Mouse (Mus musculus) hindbrain, embryonic 14.5 days (tissue): ENCODE measurements at regions not wholly inside any gene's neighbourhood (a gene's known extent, or its start where the extent isn't known, plus 50 kb on each side); places are given as distances from the start of the nearest gene placed in this dataset.

Experiments
- ATAC-seq: fragments of 200-750 bp; cut with Nextera tagmentation; 2 replicates; pipeline ENCODE4 v1.8.0; 2017; ENCODE audit warnings: moderate number of reproducible peaks, mild to moderate bottlenecking, moderate TSS enrichment, moderate library complexity; ENCODE audit not compliant: low FRiP score
- DNase-seq: peaks from one replicate; pipeline ENCODE4 v3.0.0-alpha.2; 2015; ENCODE audit warnings: low spot score
- H3K27ac ChIP-seq: fragments of 300-500 bp; sonication (generic); 2 replicates; pipeline ENCODE4 v1.5.1; 2014; ENCODE audit warnings: mild to moderate bottlenecking, moderate library complexity
- H3K27me3 ChIP-seq: fragments of 300-500 bp; sonication (generic); 2 replicates; pipeline ENCODE4 v1.6.1; 2014; ENCODE audit warnings: mild to moderate bottlenecking, low read length, mixed read lengths; ENCODE audit not compliant: control insufficient read depth, insufficient read depth
- H3K36me3 ChIP-seq: fragments of 300-500 bp; sonication (generic); replicated peaks from 2 replicates; pipeline ENCODE4 v1.6.1; 2014; ENCODE audit not compliant: control insufficient read depth, insufficient read depth
- H3K4me1 ChIP-seq: fragments of 300-500 bp; sonication (generic); replicated peaks from 2 replicates; pipeline ENCODE4 v1.6.1; 2014; ENCODE audit warnings: antibody characterized with exemption, low read length, mixed read lengths; ENCODE audit not compliant: control insufficient read depth, insufficient read depth
- H3K4me2 ChIP-seq: fragments of 300-500 bp; sonication (generic); replicated peaks from 2 replicates; pipeline ENCODE4 v1.6.1; 2014; ENCODE audit warnings: mild to moderate bottlenecking, moderate library complexity
- H3K4me3 ChIP-seq: fragments of 300-500 bp; sonication (generic); replicated peaks from 2 replicates; pipeline ENCODE4 v1.5.1; 2014; ENCODE audit warnings: mild to moderate bottlenecking, low read length
- H3K9ac ChIP-seq: fragments of 300-500 bp; sonication (generic); 2 replicates; pipeline ENCODE4 v1.6.1; 2014
- H3K9me3 ChIP-seq: fragments of 300-500 bp; sonication (generic); 2 replicates; pipeline ENCODE4 v1.6.1; 2016; ENCODE audit warnings: low read length; ENCODE audit not compliant: control insufficient read depth
- WGBS: fragments of 180-500 bp; shearing (Covaris S2); extraction: QIAGEN DNeasy Blood & Tissue Kit; methylation state at CpG from one replicate; pipeline ENCODE4 v1.1.7; 2014; 5-methylcytosine and 5-hydroxymethylcytosine counted together

GRCm38 (mm10) chrX:14592793-14593192, 381.8 kb downstream of the H2al1n start:
- H3K4me2 ChIP-seq = no peak overlapping the region
- ATAC-seq (no peak), DNase-seq (no peak)
- H3K27me3 ChIP-seq = no peaks in the 10 kb centered on the region
- no peaks in the 10 kb centered on the region for H3K4me1 ChIP-seq
- no peaks in the 10 kb centered on the region for H3K9me3 ChIP-seq
- H3K27ac ChIP-seq = no peak overlapping the region
- no peak overlapping the region for H3K9ac ChIP-seq
- 52% methylated on average over 1 of the region's 1 CpGs for WGBS
- H3K4me3 ChIP-seq = no peak overlapping the region
- no peaks in the 10 kb centered on the region for H3K36me3 ChIP-seq

- Histone ChIP-seq H3K27ac (no peak overlapping the region), H3K4me3 (no peak overlapping the region), H3K27me3 (no peaks in the 10 kb centered on the region), H3K9me3 (no peaks in the 10 kb centered on the region), H3K4me2 (no peak overlapping the region), H3K4me1 (no peaks in the 10 kb centered on the region), H3K36me3 (no peaks in the 10 kb centered on the region), H3K9ac (no peak overlapping the region)
- no peak for DNase-seq
- no peak for ATAC-seq
These were observed 385.9 kb downstream of the H2al1n start for GRCm38 (mm10) chrX:14596799-14597198.

GRCm38 (mm10) chrX:14601916-14602315, 391.0 kb downstream of the H2al1n start:
- H3K9me3 ChIP-seq = no peaks in the 10 kb centered on the region
- H3K4me2 ChIP-seq = no peak overlapping the region
- H3K4me3 ChIP-seq = no peak overlapping the region
- ATAC-seq = no peak
- DNase-seq = no peak
- no peaks in the 10 kb centered on the region for H3K36me3 ChIP-seq
- no peaks in the 10 kb centered on the region for H3K27me3 ChIP-seq
- WGBS = 88% methylated on average over 2 of the region's 2 CpGs
- no peak overlapping the region for H3K27ac ChIP-seq
- no peaks in the 10 kb centered on the region for H3K4me1 ChIP-seq
- H3K9ac ChIP-seq = no peak overlapping the region

GRCm38 (mm10) chrX:14609196-14609595, 398.2 kb downstream of the H2al1n start:
- H3K36me3 ChIP-seq = no peaks in the 10 kb centered on the region
- H3K27ac ChIP-seq = no peak overlapping the region
- ATAC-seq = no peak
- H3K9ac ChIP-seq = no peak overlapping the region
- H3K4me3 ChIP-seq = no peak overlapping the region
- no peaks in the 10 kb centered on the region for H3K27me3 ChIP-seq
- no peak overlapping the region for H3K4me2 ChIP-seq
- no peaks in the 10 kb centered on the region for H3K9me3 ChIP-seq
- H3K4me1 ChIP-seq = no peaks in the 10 kb centered on the region
- DNase-seq = no peak
- 88% methylated on average over 1 of the region's 1 CpGs for WGBS

GRCm38 (mm10) chrX:14628267-14628901, 417.4 kb downstream of the H2al1n start:
- 45% methylated on average over 10 of the region's 10 CpGs for WGBS
- H3K27ac ChIP-seq = no peak overlapping the region
- peak; percentile 31; the same call in 1 of the 2 replicates for ATAC-seq
- no peak overlapping the region for H3K9ac ChIP-seq
- H3K4me1 ChIP-seq = no peaks in the 10 kb centered on the region
- H3K27me3 ChIP-seq = no peaks in the 10 kb centered on the region
- H3K4me3 ChIP-seq = no peak overlapping the region
- H3K9me3 ChIP-seq = no peaks in the 10 kb centered on the region
- no peak overlapping the region for H3K4me2 ChIP-seq
- DNase-seq = peak; percentile 26
- no peaks in the 10 kb centered on the region for H3K36me3 ChIP-seq

GRCm38 (mm10) chrX:14639378-14639777, 428.4 kb downstream of the H2al1n start:
- no peak overlapping the region for H3K4me2 ChIP-seq
- 89% methylated on average over 3 of the region's 3 CpGs for WGBS
- no peaks in the 10 kb centered on the region for H3K9me3 ChIP-seq

GRCm38 (mm10) chrX:14664852-14665251, 453.9 kb downstream of the H2al1n start:
- peak; percentile 24 for DNase-seq

More at GRCm38 (mm10) chrX:14639378-14639777, 428.4 kb downstream of the H2al1n start:
- no peak for ATAC-seq
- no peak overlapping the region for H3K9ac ChIP-seq
- no peaks in the 10 kb centered on the region for H3K4me1 ChIP-seq
- DNase-seq = no peak
- no peaks in the 10 kb centered on the region for H3K36me3 ChIP-seq
- H3K27ac ChIP-seq = no peak overlapping the region
- H3K4me3 ChIP-seq = no peak overlapping the region
- no peaks in the 10 kb centered on the region for H3K27me3 ChIP-seq

GRCm38 (mm10) chrX:14696375-14696774, 485.4 kb downstream of the H2al1n start:
- 89% methylated on average over 2 of the region's 2 CpGs for WGBS
- Histone ChIP-seq H3K27ac (no peak overlapping the region), H3K9ac (no peak overlapping the region), H3K4me1 (no peaks in the 10 kb centered on the region), H3K36me3 (no peaks in the 10 kb centered on the region), H3K27me3 (no peaks in the 10 kb centered on the region), H3K4me3 (no peak overlapping the region), H3K4me2 (no peak overlapping the region), H3K9me3 (no peaks in the 10 kb centered on the region)
- ATAC-seq (no peak), DNase-seq (no peak)

More at GRCm38 (mm10) chrX:14664852-14665251, 453.9 kb downstream of the H2al1n start:
- Histone ChIP-seq H3K4me1 (no peaks in the 10 kb centered on the region), H3K9ac (no peak overlapping the region), H3K9me3 (no peaks in the 10 kb centered on the region), H3K27ac (no peak overlapping the region), H3K36me3 (no peaks in the 10 kb centered on the region), H3K4me3 (no peak overlapping the region), H3K4me2 (no peak overlapping the region), H3K27me3 (no peaks in the 10 kb centered on the region)
- no peak for ATAC-seq
- WGBS = 33% methylated on average over 3 of the region's 3 CpGs

- Histone ChIP-seq H3K27ac (no peak overlapping the region), H3K9me3 (no peaks in the 10 kb centered on the region), H3K4me1 (no peaks in the 10 kb centered on the region), H3K27me3 (no peaks in the 10 kb centered on the region), H3K9ac (no peak overlapping the region), H3K4me3 (no peak overlapping the region), H3K4me2 (no peak overlapping the region), H3K36me3 (no peaks in the 10 kb centered on the region)
- DNase-seq (no peak), ATAC-seq (no peak)
These were observed 528.1 kb downstream of the H2al1n start for GRCm38 (mm10) chrX:14738999-14739398.
